Mouse (Mus musculus) heart, postnatal 14 days (tissue): ENCODE data around the gene Ada. TPM values are rescaled to one million over a fixed set of nuclear protein-coding genes. Genes with fewer than 3 reads are reported as not detected.
A peak's percentile ranks its signal among the peaks of the same experiment; 100 is the strongest.
"Not testable (repeated sequence)": the region's sequence is repeated elsewhere in the genome, so short reads cannot be mapped to it uniquely, and the experiment has no call there.

Experiments
- DNase-seq, 2 experiments: peaks; one replicate each; pipeline ENCODE4 v3.0.0; 2021 to 2022
- intact Hi-C: fragments of 180-260 bp; cut with DNase I; formaldehyde crosslinking; loops from one replicate; pipeline ENCODE4 v1.15.1; 2025
- total RNA-seq, 2 experiments: library from RNA; stranded (reverse); gene quantifications; 2 replicates each; pipeline ENCODE4 v1.2.3; 2021

The Ada gene
- total RNA-seq, 2 experiments from 2014 or later = 1.2 to 3.2 TPM

GRCm38 (mm10) chr2:163703599-163704260 is 46.3 kb downstream of the Ada start:
- intact Hi-C loops = no loop called here
- DNase-seq = no peak

DNA sequence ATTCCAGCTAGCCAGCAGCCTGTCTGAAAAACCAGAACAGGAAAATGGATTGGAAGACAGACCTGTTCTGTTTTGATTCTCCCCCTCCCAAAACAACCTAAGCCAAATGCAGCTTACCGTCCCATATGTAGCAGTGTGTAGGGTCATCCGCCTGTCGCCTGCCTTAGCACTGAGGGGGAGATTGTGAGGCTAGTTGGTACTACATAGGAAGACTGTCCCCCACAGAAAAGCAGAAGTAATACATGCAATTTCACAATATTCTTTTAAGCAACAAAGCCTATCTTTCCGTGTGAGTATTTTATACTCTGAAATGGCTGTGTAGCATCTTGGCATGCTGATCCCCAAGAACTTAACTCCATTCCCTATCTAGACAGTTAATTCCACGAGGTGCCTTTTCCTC is 47.1 kb downstream of the Ada start:
- intact Hi-C loops = no loop called here
- no peak for DNase-seq

DNA sequence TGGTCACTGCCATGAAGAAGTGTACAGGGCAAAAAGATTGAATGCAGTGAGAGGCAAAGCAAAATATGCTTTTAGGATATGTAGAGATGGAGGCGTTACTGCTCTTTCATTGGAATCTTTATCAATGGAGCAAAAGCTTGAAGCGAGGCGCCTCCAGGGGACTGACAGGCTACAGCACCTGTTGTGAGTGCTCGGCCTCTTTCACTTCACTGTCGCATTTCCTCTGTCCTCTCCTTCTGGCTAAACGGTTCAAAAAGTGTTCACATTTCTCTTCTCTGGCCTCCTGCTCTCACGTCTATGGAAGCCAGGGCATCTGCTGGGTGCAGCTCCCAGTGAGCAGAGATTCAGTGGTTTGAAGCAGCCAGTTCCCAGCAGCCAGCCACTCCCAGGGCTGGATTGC is 47.6 kb downstream of the Ada start:
- intact Hi-C loops = no loop called here
- DNase-seq = no peak

- DNase-seq = no peak
- intact Hi-C loops = no loop called here
These were observed 50.8 kb downstream of the Ada start for GRCm38 (mm10) chr2:163699078-163699780.

- peak; percentile 45 to 53 for DNase-seq
- intact Hi-C loops = no loop called here
These were observed 52.1 kb downstream of the Ada start for GRCm38 (mm10) chr2:163697764-163698480.

GRCm38 (mm10) chr2:163696763-163697162 is 53.3 kb downstream of the Ada start:
- intact Hi-C loops = no loop called here
- DNase-seq = no peak

DNA sequence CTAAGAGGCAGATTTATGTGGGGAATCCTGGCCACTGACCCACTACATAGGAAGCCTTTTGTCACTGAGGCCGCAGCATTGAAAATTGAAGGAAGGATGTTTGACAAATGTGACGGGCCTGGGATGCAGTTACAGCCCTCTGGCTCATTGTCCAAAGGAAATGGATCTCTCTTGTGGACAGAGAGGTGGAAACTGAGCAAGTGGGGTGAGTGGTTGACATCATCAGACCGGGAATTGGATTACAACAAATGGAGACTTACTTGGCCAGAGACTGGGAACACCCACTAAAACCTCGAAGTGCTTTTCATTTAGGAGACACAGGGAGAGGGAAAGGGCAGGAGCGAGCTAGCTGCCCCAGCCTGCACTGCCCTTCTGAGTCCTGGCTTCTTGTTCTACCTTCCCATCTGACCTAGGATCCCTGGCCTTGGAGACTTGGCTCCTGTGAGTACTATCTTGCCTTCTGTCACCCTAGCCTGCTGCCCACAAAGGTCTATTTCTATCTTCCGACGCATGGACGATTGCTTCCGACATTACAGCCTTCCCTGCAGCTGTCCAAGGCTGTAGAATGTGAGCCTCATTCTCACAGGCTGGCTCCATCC is 56.2 kb downstream of the Ada start:
- DNase-seq = peak in 1 of 2 experiments; percentile 33
- intact Hi-C loops = loop anchor here (5.0 kb wide), 1 partner anchor 37 kb away; the partner anchor contains the start of gene Pkig

GRCm38 (mm10) chr2:163692873-163693612 is 57.0 kb downstream of the Ada start:
- intact Hi-C loops = loop anchor here (5.0 kb wide), 1 partner anchor 36 kb away; the partner anchor contains the start of gene Pkig

DNA sequence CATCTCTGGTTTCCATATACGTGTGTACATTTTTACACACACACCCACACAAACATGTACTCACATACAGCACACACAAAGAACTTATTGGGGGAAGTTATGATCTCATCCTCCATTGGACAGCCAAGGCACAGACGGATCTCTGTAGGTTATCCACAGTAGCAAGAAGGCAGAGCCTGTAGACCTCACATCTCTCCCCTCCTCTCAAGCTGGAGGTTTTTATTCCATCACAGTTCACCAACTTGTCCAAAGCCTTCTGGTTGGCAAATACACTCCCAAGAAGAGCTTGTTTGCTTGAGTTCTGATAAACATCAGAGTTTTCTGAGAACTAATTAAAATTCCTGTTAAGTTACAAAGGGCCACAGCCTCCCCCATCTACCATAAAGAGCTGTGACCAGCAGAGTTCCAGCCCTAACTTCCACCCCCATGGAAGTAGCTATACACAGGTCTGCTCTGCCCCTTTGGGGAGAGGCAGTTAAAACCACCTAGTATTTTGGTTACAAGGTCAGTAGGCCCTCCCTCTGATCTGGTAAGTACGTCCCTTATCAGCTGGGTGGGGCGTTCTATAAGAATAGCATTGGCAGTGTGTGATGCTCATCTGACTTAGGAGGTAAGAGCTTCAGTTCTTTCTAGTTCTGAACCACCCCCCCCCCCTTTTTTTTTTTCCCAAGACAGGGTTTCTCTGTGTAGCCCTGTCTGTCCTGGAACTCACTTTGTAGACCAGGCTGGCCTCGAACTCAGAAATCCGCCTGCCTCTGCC is 58.0 kb downstream of the Ada start:
- intact Hi-C loops = loop anchor here (2.0 to 5.0 kb wide), 2 partner anchors 17 to 35 kb away; partner anchors contain the start of gene Pkig
- no peak for DNase-seq

More at GRCm38 (mm10) chr2:163692873-163693612, 57.0 kb downstream of the Ada start:
- no peak for DNase-seq

DNA sequence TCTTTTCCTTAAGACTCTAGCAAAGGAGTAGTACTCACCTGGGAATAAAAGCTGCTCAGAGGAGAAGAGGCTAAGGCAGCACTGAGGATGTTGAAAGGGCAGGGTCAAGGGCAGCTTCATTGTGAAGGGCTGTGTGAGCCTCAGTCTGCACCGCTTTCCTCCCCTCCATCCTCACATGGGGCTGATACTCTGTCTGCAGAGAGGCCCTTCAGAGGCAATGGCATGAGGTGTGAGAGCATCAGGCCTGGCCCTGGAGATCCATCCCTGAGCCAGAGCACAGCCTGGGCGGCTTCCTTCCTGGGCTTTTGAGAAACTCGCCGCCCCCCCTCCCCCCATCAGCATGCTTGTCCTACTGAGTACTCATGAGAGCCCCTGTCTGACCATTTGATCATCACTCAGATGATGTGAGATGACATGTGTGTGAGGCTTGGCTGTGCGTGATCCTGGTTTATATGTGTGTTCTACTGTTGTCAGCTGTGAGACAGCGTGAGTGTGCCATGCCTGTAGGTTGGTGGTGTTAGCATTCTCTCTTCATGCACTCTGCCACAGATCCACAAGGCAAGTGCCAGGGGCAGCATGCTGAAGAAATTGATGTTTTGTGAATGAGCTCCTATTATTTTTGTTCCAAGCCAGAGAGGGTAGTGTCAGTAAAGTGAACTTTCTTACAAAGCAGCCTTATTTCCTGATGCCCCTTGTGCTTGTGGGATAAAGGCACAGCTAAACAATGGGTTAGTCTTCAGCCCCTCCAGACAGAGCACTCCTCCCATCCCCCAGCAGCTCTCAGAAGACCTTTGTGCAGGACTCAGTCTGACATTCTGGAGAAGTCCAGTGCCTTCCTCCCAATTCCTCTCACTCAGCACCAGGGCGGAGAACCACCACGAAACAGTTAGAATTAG is 59.4 kb downstream of the Ada start:
- DNase-seq = no peak
- intact Hi-C loops = loop anchor here (2.0 to 5.0 kb wide), 2 partner anchors 16 to 33 kb away; partner anchors contain the start of gene Pkig

- no peak for DNase-seq
- intact Hi-C loops = loop anchor here (2.0 to 5.0 kb wide), 2 partner anchors 15 to 32 kb away; partner anchors contain the start of gene Pkig
These were observed 60.3 kb downstream of the Ada start for GRCm38 (mm10) chr2:163689771-163690170.

DNA sequence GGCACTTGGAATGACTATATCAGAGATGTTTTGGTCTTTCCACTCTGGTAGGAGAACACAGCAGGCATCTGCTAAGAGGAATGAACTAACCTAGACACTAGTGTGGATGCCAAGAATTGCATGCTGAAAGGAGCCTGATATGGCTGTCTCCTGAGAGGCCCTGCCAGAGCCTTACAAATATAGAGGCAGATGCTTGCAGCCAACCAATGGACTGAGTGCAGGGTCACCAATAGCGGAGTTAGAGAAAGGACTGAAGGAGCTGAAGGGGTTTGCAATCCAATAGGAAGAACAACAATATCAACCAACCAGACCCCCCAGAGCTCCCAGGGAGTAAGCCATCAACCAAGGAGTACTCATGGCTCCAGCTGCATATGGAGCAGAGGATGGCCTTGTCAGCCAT is 61.7 kb downstream of the Ada start:
- intact Hi-C loops, DNase-seq: not testable (repeated sequence)

GRCm38 (mm10) chr2:163686886-163687285 is 63.2 kb downstream of the Ada start:
- DNase-seq = no peak
- intact Hi-C loops = no loop called here

- intact Hi-C loops = no loop called here
- DNase-seq = no peak
These were observed 63.8 kb downstream of the Ada start for GRCm38 (mm10) chr2:163686233-163686632.

- intact Hi-C loops = no loop called here
- peak; percentile 51 to 64 for DNase-seq
These were observed 64.3 kb downstream of the Ada start for GRCm38 (mm10) chr2:163685761-163686200.

GRCm38 (mm10) chr2:163685287-163685686 is 64.8 kb downstream of the Ada start:
- intact Hi-C loops = no loop called here
- DNase-seq = no peak

DNA sequence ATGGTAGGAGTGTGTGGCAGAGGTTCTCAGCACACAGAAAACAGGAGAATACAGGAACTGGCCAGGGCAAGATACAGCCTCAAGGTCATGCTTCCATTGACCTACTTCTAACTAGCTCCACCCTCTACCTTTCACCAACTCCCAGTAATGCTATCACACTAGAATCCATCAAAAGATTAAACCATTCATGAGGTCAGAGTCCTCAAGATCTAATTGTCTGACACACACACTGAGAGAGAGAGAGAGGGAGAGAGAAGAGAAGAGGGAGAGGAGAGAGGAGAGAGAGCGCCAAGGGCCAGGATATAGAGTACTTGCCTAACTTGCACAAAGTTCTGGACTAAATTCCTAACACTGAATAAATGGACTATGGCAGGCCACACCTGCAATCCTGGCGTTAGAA is 67.7 kb downstream of the Ada start:
- intact Hi-C loops = no loop called here
- DNase-seq = no peak

DNA sequence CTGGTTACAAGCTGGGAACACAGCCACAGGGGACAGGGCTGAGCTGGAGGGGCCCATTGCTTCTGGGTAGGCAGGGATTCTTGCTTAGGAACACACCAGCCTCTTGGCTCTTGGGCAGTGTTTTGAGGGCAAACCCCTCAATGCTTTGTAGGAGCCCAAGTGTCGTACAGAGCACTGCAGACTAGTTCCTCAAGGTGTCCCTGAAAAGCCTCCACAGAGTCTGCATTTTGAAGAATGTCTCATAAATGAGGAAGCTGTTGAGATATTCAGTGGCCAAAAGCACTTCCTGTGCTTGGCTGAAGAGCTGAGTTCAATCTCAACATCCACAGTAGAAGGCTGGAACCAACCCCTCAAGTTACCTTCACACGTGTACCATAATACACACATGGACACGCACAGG is 73.3 kb downstream of the Ada start:
- intact Hi-C loops = no loop called here

More for the DNA sequence above, 73.3 kb downstream of the Ada start:
- no peak for DNase-seq
